Mouse (Mus musculus) regulatory T cell (primary cell): ENCODE data around the gene Lefty1.
"Not testable (repeated sequence)": the region's sequence is repeated elsewhere in the genome, so short reads cannot be mapped to it uniquely, and the experiment has no call there.

Experiments used
- in situ Hi-C: fragments of 300-600 bp; cut with MboI, MseI; formaldehyde crosslinking; loops from one replicate; pipeline ENCODE4 v1.15.1; 2025; ENCODE audit warnings: high pct_unique_total_duplicates

Gene Lefty1

DNA sequence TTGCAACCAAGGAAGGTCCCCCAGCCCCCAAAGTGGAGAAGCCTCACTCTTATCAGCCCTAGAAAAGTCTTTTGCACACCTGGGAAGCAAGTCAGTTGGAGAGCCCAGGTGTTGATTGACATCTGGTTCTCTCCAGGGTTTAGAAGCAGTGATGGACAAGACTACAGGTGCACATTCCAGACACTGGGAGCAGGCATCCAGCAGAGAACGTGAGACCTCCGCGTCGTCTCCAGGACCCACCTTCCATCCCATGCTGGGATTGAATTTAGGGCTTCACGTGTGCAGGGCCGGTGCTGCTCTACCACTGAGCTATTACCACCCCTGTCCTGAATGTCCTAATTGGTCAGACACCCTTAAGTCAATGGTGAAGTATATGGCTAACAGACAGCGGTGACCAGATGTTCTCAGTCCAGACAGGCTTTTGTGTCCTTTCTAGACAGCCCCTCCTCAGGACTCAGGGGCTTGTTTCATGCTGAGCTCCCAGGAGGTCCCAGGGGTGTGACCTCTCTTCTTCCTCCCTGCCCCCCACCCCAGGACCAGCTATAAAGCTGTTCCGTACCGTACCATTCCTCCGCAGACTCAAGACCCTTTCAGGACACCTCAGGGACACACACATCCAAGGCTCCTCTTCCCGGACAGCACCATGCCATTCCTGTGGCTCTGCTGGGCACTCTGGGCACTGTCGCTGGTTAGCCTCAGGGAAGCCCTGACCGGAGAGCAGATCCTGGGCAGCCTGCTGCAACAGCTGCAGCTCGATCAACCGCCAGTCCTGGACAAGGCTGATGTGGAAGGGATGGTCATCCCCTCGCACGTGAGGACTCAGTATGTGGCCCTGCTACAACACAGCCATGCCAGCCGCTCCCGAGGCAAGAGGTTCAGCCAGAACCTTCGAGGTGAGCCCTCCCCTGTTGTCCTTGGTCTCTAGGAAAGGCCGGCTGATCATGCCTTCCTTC is at the start of gene Lefty1:
TSS of gene Lefty1 (plus strand) at position 556 of the 953 bp plus-strand sequence.
- in situ Hi-C loops = no loop called here

DNA sequence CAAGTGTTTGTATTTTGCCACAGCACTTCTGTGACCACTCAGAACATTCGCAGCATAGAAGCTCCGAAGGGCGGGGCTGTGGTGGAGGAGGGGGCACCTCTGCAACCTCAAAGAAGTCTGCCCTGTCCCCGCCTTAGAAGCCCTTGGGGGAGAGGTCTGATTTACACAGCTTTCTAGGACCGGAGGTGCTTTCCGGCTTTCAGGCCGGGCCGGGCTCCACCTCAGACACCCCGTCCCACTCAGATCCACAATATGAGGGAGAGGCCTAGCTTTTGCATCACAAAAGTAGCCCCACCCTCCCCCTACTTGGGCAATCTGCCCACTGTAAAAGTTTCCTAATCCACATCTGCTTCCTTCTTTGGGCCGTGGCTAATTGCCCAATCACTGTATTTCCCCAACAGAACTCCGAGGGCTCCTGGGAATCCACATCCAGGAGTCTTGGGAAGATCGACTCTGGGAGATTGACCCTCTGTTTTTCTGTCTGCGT is 46.2 kb upstream of the Lefty1 start:
- in situ Hi-C loops = no loop called here

DNA sequence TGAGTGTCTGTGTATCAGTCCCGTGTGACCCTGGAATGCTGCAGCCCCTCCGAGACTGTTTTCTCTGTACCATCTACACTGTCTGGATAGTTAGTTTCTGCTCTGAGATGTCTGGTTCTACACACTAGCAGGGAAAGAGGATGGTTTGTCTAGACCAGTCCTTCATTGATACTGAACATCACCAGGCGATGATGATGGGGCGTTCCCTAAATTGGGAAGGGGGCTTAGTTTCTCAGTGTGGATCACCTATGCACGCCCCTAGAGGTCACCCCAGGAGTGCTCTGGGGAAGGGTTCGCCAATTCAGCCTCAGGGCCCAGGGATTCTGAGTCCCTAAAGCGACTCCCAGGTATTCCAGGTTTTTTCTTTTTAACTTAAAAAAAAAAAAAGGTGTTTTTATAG is 45.6 kb upstream of the Lefty1 start:
- in situ Hi-C loops = no loop called here

DNA sequence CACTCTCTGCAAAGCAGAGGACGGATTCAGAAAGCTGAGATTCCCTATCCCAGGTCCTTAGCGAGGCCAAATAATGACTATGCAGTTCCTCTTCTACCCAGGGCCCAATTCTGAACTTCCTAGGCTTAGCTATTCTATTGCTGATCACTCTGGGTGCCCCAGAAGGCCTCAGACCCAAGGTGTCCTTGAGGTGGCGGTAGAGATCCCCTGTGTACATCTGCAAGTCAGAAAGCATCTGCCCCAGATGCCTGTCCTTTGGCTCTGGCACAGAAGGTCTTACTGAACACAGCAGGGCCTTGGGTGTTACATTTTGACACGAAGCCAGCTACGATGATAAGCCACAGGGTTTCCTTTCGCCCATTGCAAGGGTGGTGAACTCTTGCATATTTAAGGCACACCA is 45.0 kb upstream of the Lefty1 start:
- in situ Hi-C loops = no loop called here

DNA sequence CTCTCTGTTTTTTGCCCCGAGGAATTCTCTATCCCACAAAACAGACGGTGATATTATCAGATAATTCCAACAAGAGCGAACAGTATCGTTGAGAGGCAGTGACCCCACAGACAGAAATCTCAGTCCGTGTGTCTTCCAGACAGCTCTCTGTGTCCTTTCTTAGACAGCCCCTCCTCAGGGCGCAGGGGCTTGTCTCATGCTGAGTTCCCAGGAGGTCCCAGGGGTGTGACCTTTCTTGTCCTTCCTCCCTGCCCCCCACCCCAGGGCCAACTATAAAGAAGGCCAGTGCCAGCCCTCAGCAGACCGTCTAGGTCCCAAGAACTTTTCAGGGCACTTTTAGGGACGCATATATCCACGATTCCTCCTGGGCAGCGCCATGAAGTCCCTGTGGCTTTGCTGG is 42.0 kb upstream of the Lefty1 start, which contains the start of gene Lefty2:
TSS of gene Lefty2 (plus strand) at position 301 of the 400 bp plus-strand sequence.
- in situ Hi-C loops = no loop called here

DNA sequence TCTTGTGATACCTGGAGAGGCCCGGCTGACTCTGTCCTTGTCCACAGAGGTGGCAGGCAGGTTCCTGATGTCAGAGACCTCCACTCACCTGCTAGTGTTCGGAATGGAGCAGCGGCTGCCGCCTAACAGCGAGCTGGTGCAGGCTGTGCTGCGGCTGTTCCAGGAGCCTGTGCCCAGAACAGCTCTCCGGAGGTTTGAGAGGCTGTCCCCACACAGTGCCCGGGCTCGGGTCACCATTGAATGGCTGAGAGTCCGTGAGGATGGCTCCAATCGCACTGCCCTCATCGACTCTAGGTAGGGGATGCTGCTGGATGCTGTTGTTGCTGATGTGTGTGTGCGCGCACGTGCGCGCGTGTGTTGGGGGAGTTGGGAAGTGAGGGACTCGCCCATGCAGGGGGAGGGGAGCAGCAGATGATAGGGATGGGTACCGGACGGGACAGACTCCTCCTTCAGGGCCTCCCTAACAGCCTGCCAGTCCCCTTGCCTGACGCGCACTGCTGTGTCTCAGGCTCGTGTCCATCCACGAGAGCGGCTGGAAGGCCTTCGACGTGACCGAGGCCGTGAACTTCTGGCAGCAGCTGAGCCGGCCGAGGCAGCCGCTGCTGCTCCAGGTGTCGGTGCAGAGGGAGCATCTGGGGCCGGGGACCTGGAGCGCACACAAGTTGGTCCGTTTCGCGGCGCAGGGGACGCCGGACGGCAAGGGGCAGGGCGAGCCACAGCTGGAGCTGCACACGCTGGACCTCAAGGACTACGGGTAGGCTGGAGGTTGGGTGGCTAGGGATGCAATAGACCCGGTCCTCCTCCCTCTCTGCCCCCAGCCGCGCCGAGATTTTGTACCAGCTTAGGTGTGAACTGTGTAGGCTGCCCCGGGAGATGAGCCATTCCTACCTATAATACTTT is 40.5 kb upstream of the Lefty1 start:
- in situ Hi-C loops = not testable (repeated sequence)

DNA sequence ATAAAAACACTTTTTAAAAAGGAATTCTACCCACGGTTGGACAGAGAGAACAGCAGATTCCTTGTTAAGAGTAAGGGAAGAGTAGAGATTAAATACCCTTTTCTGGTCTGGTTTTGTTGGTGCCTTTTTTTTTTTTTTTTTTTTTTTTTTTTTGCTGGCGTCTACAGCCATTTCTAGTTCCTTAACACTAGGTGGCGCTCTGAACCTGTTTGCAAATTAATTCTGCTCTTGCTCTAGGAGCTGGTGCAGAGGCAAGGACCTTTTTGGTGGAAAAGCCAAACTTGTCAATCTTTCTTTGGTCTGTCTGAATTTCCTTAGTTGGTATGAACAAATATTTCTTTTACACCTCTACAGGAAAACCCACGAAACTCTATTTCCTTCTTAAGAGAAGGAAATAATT is 33.7 kb upstream of the Lefty1 start:
- in situ Hi-C loops = loop anchor here (5.0 kb wide), 1 partner anchor 76 kb away; no protein-coding TSS in a partner anchor

DNA sequence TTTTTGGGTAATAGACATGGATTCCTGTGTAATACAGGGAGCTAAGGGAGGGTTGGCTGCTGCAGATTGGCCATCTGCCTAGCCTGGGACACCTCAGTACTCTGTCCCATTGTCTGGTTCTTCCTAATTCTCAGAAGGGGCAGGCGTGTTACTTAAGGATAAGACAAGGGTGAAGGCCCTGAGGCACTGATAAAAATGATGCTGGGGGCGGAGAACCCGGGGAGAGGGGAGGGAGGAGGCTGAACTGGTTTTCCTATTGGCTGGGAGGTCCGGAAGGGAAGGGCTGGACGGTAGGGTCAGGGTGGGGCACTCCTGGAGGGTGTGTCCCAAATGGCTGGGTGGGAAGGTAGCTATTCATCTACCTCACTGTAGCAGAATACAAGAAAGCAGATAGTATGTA is 31.9 kb upstream of the Lefty1 start:
- in situ Hi-C loops = loop anchor here (5.0 kb wide), 1 partner anchor 74 kb away; no protein-coding TSS in a partner anchor

DNA sequence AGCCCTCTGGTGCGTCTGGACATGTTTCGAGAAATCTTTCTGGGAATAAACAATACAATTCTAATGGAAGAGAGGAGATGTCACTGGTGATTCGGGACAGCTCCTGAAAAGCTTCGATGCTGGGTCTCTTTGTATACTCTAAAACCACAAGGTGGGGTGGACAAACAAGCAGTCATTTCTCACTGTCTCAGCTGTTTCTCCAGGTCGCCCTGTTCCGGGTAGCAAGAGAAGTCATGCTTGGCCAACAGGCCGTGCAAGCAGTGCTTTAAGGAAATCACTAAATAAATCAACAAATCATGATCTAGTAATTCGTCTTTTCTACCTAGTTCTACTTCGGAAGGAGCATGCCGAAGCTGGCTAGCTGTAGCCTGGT is 31.2 kb upstream of the Lefty1 start:
- in situ Hi-C loops = loop anchor here (5.0 kb wide), 1 partner anchor 74 kb away; no protein-coding TSS in a partner anchor

DNA sequence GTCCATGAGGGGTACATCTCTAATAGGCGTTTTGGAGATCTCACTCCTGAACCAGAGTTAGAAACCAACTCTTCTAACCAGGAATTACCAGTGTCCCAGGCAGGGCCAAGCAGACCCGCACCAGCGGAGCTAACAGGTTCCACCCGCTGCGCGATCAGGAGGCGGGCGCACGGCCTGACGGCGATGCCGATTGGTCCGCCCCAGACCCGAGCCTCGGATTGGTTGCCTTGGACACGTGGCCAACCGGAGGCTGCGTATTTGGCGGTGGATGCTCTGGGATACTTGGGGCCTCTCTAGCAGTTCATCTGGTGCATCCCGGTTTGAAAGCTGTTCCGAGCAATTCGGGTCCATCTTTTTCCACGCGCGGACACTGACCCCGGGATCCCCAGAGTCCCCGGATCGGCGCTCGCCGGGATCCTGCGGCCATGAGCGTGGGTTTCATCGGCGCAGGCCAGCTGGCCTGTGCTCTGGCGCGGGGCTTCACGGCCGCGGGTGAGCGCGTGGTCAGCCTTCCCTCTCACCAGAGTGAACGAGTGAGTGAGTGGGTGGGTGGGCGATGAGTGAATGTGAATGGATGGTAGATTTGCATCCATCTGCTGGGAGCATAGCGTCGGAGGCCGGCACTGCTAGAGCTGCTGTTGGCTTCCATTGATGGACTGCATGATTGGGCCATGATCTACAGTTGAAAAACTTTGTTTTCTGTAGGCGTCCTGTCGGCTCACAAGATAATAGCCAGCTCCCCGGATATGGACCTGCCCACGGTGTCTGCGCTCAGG is 30.6 kb upstream of the Lefty1 start, which contains the start of gene Pycr2:
TSS of gene Pycr2 (plus strand) at position 255 of the 776 bp plus-strand sequence.
- in situ Hi-C loops = loop anchor here (5.0 kb wide), 1 partner anchor 73 kb away; no protein-coding TSS in a partner anchor

DNA sequence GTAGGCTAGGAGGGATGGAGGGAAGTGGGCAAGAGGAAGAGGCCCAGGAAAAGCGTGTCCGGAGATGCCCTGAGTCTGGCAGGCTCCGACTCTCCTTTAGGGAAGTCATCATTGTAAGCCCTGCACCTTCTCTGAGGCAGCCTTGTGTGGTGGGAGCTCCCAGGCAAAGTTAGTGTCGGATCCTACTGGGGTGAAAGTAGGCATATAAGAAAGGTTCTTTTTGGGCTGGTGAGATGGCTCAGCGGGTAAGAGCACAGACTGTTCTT is 30.1 kb upstream of the Lefty1 start:
- in situ Hi-C loops = loop anchor here (5.0 kb wide), 1 partner anchor 73 kb away; no protein-coding TSS in a partner anchor

DNA sequence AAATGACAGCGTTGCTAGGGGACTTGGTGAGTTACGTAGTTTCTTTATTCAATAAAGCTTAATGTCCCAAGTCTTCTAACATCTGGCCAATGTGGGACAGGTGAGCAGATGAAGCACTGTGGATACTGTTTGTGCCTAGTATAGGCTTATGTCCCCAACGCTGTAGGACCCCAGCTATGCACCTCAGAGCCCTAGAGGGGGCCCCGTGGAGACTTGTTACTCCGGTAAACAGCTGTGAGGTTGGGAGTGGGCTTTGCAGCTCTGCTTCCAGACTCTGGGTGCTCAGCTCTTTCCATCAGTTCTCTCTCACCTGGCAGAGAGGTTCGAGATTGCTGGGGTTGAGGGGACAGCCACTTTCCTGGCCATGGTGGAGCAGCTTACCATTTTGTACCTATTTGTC is 29.5 kb upstream of the Lefty1 start:
- in situ Hi-C loops = no loop called here

DNA sequence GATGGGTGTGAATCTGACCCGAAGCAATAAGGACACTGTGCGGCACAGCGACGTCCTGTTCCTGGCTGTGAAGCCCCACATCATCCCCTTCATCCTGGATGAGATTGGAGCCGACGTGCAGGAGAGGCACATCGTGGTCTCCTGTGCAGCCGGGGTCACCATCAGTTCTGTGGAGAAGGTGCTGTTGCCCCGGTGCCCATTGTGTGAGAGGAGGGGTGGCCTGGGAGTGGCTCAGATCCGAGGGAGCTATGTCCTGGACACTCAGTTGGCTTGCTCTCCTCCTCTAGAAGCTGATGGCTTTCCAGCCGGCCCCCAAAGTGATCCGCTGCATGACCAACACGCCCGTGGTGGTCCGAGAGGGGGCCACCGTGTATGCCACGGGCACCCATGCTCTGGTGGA is 28.9 kb upstream of the Lefty1 start:
- in situ Hi-C loops = no loop called here

DNA sequence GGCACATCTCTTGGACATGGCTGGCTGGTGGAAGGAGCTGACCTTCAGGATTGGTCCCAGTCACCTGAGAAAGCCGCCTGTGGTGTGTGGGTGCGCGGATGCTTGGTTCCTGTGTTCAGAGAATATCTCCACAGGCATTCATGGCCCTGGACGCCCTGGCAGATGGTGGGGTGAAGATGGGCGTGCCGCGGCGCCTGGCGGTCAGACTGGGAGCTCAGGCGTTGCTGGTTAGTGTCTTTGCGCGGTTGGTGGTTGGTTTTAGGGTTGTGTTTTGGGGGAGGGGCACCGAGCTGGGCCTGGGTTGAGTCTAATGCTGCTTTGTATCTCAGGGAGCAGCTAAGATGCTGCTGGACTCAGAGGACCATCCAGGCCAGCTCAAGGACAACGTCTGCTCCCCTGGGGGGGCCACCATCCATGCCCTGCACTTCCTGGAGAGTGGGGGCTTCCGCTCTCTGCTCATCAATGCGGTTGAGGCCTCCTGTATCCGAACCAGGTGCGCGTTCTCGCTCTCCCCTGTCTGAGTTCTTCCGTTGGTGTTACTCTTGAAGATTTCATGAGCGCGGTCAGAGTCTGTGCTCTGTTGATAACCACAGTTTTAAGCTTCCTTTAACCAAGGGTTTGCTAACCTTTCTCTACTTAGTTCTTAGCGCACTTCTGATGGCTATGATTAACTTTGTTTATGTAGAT is 28.2 kb upstream of the Lefty1 start:
- in situ Hi-C loops = no loop called here

DNA sequence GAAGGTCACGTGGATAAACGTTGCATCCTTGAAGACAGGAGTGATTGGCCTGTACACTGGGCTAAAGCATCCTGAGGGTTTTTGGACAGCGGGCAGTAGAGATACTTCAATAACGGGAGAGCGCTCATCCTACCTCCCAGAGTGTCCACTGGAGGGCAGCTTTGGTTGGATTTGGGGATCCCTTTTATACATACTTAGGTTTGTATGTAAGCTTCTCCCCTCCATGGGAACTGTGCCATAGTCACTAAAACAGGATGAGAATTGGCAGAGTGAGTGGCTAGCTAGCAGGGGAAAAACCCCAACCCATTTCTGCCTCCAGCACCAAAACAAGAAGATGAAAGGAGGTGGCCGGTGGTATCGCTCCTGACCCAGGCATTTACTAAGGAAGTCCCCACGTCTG is 23.7 kb upstream of the Lefty1 start:
- in situ Hi-C loops = no loop called here

DNA sequence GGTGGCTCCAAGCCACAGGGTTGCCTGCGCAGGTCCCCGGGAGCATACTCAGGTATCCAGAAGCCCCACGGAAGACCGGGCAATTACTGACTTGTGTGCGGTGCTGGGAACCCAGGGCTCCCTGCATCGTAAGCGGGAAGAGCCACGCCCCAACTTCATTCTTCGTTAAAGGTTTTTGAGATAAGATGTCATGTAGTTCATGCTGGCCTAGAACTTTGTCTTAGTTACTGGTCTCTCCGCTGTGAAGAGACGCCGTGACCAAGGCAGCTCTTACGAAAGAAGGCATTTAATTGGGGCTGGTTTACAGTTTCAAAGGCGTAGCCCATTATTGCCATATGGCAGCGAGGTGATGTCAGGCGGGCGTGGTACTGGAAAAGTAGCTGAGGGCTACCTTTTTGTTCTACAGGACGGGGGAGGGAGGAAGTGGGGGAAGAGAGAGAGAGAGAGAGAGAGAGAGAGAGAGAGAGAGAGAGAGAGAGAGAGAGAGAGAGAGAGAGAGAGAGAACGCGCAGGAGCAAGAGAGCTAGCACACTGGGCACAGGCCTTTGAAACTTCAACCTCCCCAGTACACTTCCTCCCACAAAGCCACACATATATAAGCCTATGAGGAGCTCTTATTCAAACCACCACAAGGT is 23.1 kb upstream of the Lefty1 start:
- in situ Hi-C loops = no loop called here

DNA sequence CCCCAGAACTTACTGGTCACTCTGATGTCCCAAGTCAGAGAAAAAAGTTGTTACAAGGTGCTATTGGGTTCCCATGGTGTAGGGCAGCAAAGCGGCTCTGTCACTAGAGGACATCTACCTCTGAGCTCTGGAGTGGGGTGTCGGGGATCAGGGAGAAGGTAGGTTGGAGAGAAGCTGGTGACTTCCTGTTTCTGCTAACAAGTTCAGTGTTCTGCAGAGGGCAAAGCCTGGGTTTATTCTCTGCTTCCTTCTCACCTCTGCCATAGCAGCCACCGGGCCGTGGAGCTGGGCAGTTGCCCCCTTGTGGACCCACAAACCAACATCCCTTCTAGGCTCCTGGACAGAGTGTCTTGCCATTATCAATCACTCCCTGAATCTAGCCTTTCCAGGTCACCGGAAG is 22.0 kb upstream of the Lefty1 start:
- in situ Hi-C loops = no loop called here

DNA sequence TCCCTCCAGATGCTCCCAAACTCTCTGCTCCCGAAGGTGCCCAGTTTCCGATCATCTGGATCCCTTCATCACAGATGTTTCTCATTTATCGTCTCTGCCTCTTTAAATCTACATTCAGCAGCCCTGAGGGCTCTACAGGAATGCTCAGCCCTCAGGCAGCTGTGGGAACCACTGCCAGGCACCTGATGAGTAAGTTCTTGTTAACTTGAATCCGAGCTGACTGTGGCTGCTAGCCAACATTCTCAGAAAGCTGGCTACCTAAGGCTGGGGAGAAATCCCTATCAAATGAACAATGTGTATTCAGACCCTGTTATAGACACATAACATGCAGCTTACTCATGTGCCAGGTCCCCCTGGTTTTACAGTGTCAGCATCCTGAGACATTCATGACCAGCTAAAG is 21.0 kb upstream of the Lefty1 start:
- in situ Hi-C loops = no loop called here

DNA sequence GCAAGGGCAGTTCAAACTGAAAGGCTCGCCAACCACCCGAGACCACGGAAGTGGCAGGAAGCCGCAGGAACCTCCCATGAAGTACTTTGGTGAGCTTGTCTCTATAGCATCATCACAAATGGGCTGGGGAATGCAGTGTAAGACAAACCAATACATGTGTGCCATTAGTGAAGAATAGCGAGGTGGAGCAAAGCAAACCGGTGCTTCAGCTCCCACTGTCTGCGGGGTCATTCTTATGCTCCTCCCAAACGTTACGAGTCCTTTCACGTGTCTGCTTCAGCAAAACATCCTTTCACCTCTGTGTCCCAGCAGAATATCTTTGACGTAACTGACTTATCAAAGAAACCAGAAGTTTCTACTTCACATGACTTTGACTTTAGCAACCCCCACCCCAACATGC is 18.4 kb upstream of the Lefty1 start:
- in situ Hi-C loops = no loop called here

DNA sequence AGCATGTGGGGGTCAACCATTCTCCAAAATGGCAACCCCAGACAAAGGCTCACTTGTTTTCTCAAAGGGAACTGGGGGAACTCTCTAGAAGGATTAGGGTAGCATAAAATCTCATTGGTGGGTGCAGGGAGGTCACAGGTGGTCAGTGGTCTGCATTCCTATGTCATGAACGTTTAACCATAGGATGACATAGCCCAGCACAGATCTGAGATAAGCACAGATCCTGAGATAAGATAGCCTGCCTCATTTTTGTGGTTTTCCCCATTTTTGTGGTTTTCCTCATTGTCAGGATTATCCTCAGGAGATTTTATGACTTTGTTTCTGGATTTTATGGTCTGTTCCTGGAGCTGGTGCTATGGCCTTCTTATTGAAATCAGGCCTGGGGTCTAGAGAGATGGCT is 17.8 kb upstream of the Lefty1 start:
- in situ Hi-C loops = no loop called here
